Mouse (Mus musculus) CH12.LX (cell line): ENCODE measurements around the gene Hist1h4c. TPM values are rescaled to one million over a fixed set of nuclear protein-coding genes. Genes with fewer than 3 reads are reported as not detected.
A peak's percentile ranks its signal among the peaks of the same experiment; 100 is the strongest.

ENCODE experiments used
- DNase-seq: peaks from one replicate; pipeline ENCODE4 v3.0.0-alpha.2; 2013; ENCODE audit errors: extremely low read depth
- H3K27ac ChIP-seq: 2 replicates; pipeline ENCODE4 v1.5.1; 2012; ENCODE audit warnings: low read depth, mild to moderate bottlenecking, control low read depth, moderate library complexity; ENCODE audit not compliant: insufficient read depth
- H3K27me3 ChIP-seq: replicated peaks from 2 replicates; pipeline ENCODE3; 2012; ENCODE audit warnings: inconsistent platforms
- H3K36me3 ChIP-seq, 2 experiments: replicated peaks in 1 of 2; 2 replicates each; pipeline versions ENCODE3 to v1.6.1; 2012; ENCODE audit warnings: inconsistent platforms in 1 of 2, low read length in 1 of 2, mild to moderate bottlenecking in 1 of 2, mixed read lengths in 1 of 2, moderate library complexity in 1 of 2; ENCODE audit not compliant: control insufficient read depth in 1 of 2, insufficient read depth in 1 of 2
- H3K4me1 ChIP-seq, 2 experiments: 2 replicates each; pipeline ENCODE4 v1.6.1; 2012; ENCODE audit warnings: inconsistent platforms in 1 of 2, moderate library complexity in 1 of 2; ENCODE audit not compliant: insufficient read depth in 2 of 2, control insufficient read depth in 1 of 2
- H3K4me2 ChIP-seq: 2 replicates; pipeline ENCODE4 v1.6.1; 2012; ENCODE audit warnings: low read depth, mild to moderate bottlenecking, control low read depth; ENCODE audit not compliant: poor library complexity, insufficient read depth, severe bottlenecking
- H3K4me3 ChIP-seq, 3 experiments: fragments of 150-350 bp in 1 of 3; sonication (generic) in 1 of 3; replicated peaks in 1 of 3; 2 replicates each; pipeline versions ENCODE3 to v1.5.1; 2011 to 2012; ENCODE audit warnings: low read depth in 2 of 3, low read length in 2 of 3, mild to moderate bottlenecking in 2 of 3, moderate library complexity in 2 of 3, control low read depth in 1 of 3, improper control_type of control experiment in 1 of 3, inconsistent platforms in 1 of 3, mixed read lengths in 1 of 3; ENCODE audit not compliant: poor library complexity in 1 of 3
- H3K79me2 ChIP-seq: replicated peaks from 2 replicates; pipeline ENCODE4 v1.6.1; 2012; ENCODE audit warnings: mild to moderate bottlenecking, moderate library complexity; ENCODE audit not compliant: control insufficient read depth, poor library complexity, insufficient read depth, severe bottlenecking; ENCODE audit errors: extremely low read depth
- H3K9ac ChIP-seq: 2 replicates; pipeline ENCODE4 v1.6.1; 2012; ENCODE audit warnings: low read depth, mild to moderate bottlenecking, control low read depth, moderate library complexity; ENCODE audit not compliant: insufficient read depth
- H3K9me3 ChIP-seq: replicated peaks from 2 replicates; pipeline ENCODE3; 2012; ENCODE audit warnings: low read length, inconsistent platforms, mixed read lengths
- BHLHE40 ChIP-seq: IDR thresholded peaks from 2 replicates; pipeline ENCODE4 v1.6.1; 2011; ENCODE audit warnings: mild to moderate bottlenecking, low read depth, low read length, improper control_type of control experiment
- ELF1 ChIP-seq: IDR thresholded peaks from 2 replicates; pipeline ENCODE4 v1.6.1; 2014; ENCODE audit warnings: low read depth, mild to moderate bottlenecking, inconsistent platforms, low read length, improper control_type of control experiment
- EP300 ChIP-seq: IDR thresholded peaks from 2 replicates; pipeline ENCODE4 v1.6.1; 2011; ENCODE audit warnings: low read length, improper control_type of control experiment
- ETS1 ChIP-seq: conservative IDR thresholded peaks from 2 replicates; pipeline ENCODE4 v1.6.1; 2012; ENCODE audit warnings: low read depth, mild to moderate bottlenecking, inconsistent platforms, low read length, improper control_type of control experiment, moderate library complexity
- HCFC1 ChIP-seq: IDR thresholded peaks from 2 replicates; pipeline ENCODE4 v1.6.1; 2012; ENCODE audit warnings: low read depth, mild to moderate bottlenecking, inconsistent platforms, low read length, improper control_type of control experiment
- IRF4 ChIP-seq: IDR thresholded peaks from 2 replicates; pipeline ENCODE4 v1.6.1; 2014; ENCODE audit warnings: low read depth, mild to moderate bottlenecking, inconsistent platforms, low read length, improper control_type of control experiment
- JUN ChIP-seq: IDR thresholded peaks from 2 replicates; pipeline ENCODE4 v1.6.1; 2011; ENCODE audit warnings: low read depth, mild to moderate bottlenecking, low read length, improper control_type of control experiment, moderate library complexity; ENCODE audit not compliant: insufficient read depth
- JUND ChIP-seq: conservative IDR thresholded peaks from 2 replicates; pipeline ENCODE4 v1.6.1; 2011; ENCODE audit warnings: low read depth, low read length, improper control_type of control experiment
- MAX ChIP-seq: IDR thresholded peaks from 2 replicates; pipeline ENCODE4 v1.6.1; 2011; ENCODE audit warnings: low read length, improper control_type of control experiment
- MAZ ChIP-seq: IDR thresholded peaks from 2 replicates; pipeline ENCODE4 v1.6.1; 2012; ENCODE audit warnings: low read depth, mild to moderate bottlenecking, inconsistent platforms, low read length, improper control_type of control experiment, moderate library complexity
- MEF2A ChIP-seq: IDR thresholded peaks from 2 replicates; pipeline ENCODE4 v1.6.1; 2014; ENCODE audit warnings: low read depth, mild to moderate bottlenecking, inconsistent platforms, low read length, improper control_type of control experiment, borderline replicate concordance
- MYC ChIP-seq: IDR thresholded peaks from 2 replicates; pipeline ENCODE4 v1.6.1; 2011; ENCODE audit warnings: low read depth, mild to moderate bottlenecking, improper control_type of control experiment, low read length
- NELFE ChIP-seq: IDR thresholded peaks from 2 replicates; pipeline ENCODE4 v1.6.1; 2011; ENCODE audit warnings: low read depth, low read length, improper control_type of control experiment
- NRF1 ChIP-seq: IDR thresholded peaks from 2 replicates; pipeline ENCODE4 v1.6.1; 2014; ENCODE audit warnings: low read depth, mild to moderate bottlenecking, inconsistent platforms, low read length, improper control_type of control experiment, moderate library complexity
- RAD21 ChIP-seq: IDR thresholded peaks from 2 replicates; pipeline ENCODE4 v1.6.1; 2011; ENCODE audit warnings: low read depth, mild to moderate bottlenecking, low read length, improper control_type of control experiment, moderate library complexity
- SMC3 ChIP-seq: IDR thresholded peaks from 2 replicates; pipeline ENCODE4 v1.6.1; 2011; ENCODE audit warnings: low read depth, low read length, improper control_type of control experiment
- TBP ChIP-seq: conservative IDR thresholded peaks from 2 replicates; pipeline ENCODE4 v1.6.1; 2011; ENCODE audit warnings: low read depth, low read length, improper control_type of control experiment
- USF1 ChIP-seq: IDR thresholded peaks from 2 replicates; pipeline ENCODE4 v1.6.1; 2014; ENCODE audit warnings: low read depth, mild to moderate bottlenecking, inconsistent platforms, low read length, improper control_type of control experiment
- ZC3H11A ChIP-seq: IDR thresholded peaks from 2 replicates; pipeline ENCODE4 v1.6.1; 2012; ENCODE audit warnings: low read depth, mild to moderate bottlenecking, inconsistent platforms, low read length, improper control_type of control experiment
- ZKSCAN1 ChIP-seq: IDR thresholded peaks from 2 replicates; pipeline ENCODE4 v1.6.1; 2012; ENCODE audit warnings: low read depth, inconsistent platforms, low read length, improper control_type of control experiment, borderline replicate concordance
- ZMIZ1 ChIP-seq: IDR thresholded peaks from 2 replicates; pipeline ENCODE4 v1.6.1; 2012; ENCODE audit warnings: low read depth, mild to moderate bottlenecking, inconsistent platforms, low read length, improper control_type of control experiment
- dilution Hi-C: fragments of 300-500 bp; cut with MboI; formaldehyde crosslinking; loops from 2 replicates; pipeline ENCODE4 v1.14.3; 2020; ENCODE audit warnings: low sequenced_read_pairs; ENCODE audit not compliant: extremely low pct_unique_long_range_greater_than_20kb, extremely low pct_ligation_motif_present
- in situ Hi-C: fragments of 300-500 bp; cut with MboI; formaldehyde crosslinking; loops from 3 replicates; pipeline ENCODE4 v1.14.3; 2019; ENCODE audit warnings: low sequenced_read_pairs, low pct_ligation_motif_present, low pct_unique_long_range_greater_than_20kb, mixed read lengths
- polyA plus RNA-seq: library from polyadenylated mRNA; unstranded; fragments of >175 nt; gene quantifications from 2 replicates; pipeline ENCODE4 v1.2.1, GENCODE M21; 2012; ENCODE audit warnings: low read depth; ENCODE audit not compliant: insufficient read length
- total RNA-seq, 2 experiments: library from RNA; depleted of rRNA; stranded (reverse); fragments of 300-350 nt in 1 of 2; fragments of >200 nt in 1 of 2; gene quantifications; 2 replicates each; pipeline ENCODE4 v1.2.3; 2012 to 2014

The Hist1h4c gene
- total and polyA plus RNA-seq, 3 experiments: 1.2 to 1,374 (median 6.9) TPM

DNA sequence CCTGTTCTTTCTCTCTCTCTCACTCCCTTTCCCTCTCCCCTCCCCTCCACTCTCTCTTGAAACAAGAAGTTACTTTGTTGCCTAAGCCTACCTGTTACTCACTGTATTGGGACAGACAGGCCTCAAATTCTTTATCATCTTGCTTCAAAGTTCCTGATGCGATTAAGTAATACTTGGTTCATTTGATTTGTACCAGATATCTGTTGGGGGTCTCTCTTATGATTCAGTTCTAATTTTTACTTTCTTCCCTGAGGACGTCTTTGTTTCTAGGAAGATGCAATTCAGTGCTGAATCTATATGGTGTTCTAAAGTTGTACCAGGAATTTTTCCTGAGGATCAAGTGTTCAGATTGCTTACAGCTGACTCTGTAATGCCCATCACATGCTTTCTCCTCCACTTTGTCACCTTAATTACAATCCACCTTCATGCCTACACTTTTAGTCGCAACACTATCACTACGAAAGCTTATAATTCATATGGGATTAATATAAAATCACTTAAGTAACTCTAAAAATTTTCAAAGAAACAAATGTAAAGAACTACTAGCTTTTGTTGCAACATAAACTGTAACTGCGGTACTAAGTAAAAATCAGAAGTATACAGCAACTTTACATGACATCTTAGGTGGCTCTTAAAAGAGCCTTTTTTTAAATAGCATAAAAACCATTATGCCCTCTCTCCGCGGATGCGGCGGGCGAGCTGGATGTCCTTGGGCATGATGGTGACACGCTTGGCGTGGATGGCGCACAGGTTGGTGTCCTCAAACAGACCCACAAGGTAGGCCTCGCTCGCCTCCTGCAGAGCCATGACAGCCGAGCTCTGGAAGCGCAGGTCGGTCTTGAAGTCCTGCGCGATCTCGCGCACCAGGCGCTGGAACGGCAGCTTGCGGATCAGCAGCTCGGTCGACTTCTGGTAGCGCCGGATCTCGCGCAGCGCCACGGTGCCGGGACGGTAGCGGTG, 46.4 kb upstream of the Hist1h4c start (continued):
- TF ChIP-seq IRF4 (no peak), MAX (no peak)

DNA sequence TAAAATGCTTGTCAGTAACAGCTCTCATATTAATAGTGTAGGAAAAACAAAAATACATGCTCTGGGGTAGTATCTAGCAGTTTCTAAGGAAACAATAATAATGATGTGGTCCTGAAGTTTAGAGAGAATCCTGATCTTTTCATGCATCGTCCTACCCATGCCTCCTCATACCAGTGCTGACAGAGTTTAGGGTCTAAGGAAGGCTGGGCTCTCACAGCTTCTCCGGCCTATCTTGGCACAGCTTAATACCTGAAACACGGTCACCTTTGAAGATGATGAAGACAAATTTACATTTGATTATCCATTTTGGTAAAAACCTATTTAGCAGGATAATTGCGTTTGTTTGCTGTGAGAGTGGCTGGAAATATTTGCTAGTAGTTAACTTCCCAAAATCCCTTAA, 45.7 kb upstream of the Hist1h4c start:
- H3K9ac ChIP-seq: peak overlapping the region; percentile 74; the same call in 1 of the 2 replicates
- H3K4me2 ChIP-seq: peak overlapping the region; percentile 21; the same call in 1 of the 2 replicates
- H3K27ac ChIP-seq: peak overlapping the region; percentile 62
- dilution Hi-C loops: loop anchor here (10.0 kb wide), 1 partner anchor 49 kb away; the partner anchor contains the start of genes Hist1h1t and Hist1h4c
- in situ Hi-C loops: no loop called here
- H3K9me3 ChIP-seq: no peaks in the 10 kb centered on the region
- H3K27me3 ChIP-seq: no peaks in the 10 kb centered on the region
- no peaks in the 10 kb centered on the region for H3K79me2 ChIP-seq
- no peaks in the 10 kb centered on the region for H3K36me3 ChIP-seq
- peak; percentile 46 for DNase-seq
- TF ChIP-seq JUN (no peak), EP300 (no peak), MYC (no peak), JUND (0 out of 2 replicates have a peak, but pooled peaks have one; percentile 7), ZKSCAN1 (no peak)
- no peak overlapping the region for H3K4me3 ChIP-seq
- H3K4me1 ChIP-seq: peaks cover 3 to 33% of the 10 kb centered on the region in 2 experiments; a peak in 3 of 4 replicates

DNA sequence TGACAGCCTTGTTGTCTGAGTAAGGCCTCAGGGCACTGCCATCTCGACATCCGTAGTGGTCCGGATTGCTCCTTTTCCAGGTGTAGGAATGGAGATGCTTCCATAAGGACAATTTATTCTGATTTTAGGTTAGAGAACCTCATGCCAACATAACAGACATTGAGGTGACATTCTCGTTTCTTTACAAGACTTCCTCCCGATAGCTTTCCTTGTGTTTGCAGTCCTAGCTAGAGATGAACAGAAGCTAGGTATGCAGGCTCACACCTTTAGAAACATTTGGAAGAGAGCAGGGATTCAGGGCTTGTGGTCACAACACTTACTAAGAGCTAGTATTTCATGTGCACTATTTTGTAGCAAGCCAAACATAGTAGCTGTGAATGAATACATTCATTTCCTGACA, 45.0 kb upstream of the Hist1h4c start:
- Histone ChIP-seq H3K4me2 (no peak overlapping the region), H3K36me3 (no peaks in the 10 kb centered on the region), H3K9ac (no peak overlapping the region; the same call in 1 of the 2 replicates), H3K4me3 (no peak overlapping the region), H3K79me2 (no peaks in the 10 kb centered on the region), H3K9me3 (no peaks in the 10 kb centered on the region), H3K27me3 (no peaks in the 10 kb centered on the region), H3K27ac (peak overlapping the region; percentile 69), H3K4me1 (peaks cover 3 to 27% of the 10 kb centered on the region in 2 experiments; a peak in 3 of 4 replicates)
- in situ Hi-C loops: no loop called here
- DNase-seq: peak; percentile 29
- dilution Hi-C loops: loop anchor here (10.0 kb wide), 1 partner anchor 48 kb away; the partner anchor contains the start of genes Hist1h1t and Hist1h4c
- TF ChIP-seq JUN (no peak), ZMIZ1 (no peak), MYC (no peak), TBP (no peak), ZC3H11A (no peak), MEF2A (no peak), ETS1 (no peak), NELFE (no peak), MAZ (no peak), HCFC1 (no peak), NRF1 (no peak), JUND (no peak), MAX (no peak), ELF1 (no peak), USF1 (no peak), SMC3 (no peak), RAD21 (no peak), IRF4 (no peak), EP300 (no peak), BHLHE40 (no peak)
